Mouse (Mus musculus) stomach, embryonic 16.5 days (tissue): ENCODE measurements at regions not wholly inside any gene's neighbourhood (a gene's known extent, or its start where the extent isn't known, plus 50 kb on each side); places are given as distances from the start of the nearest gene placed in this dataset.

Experiments
- ATAC-seq: fragments of 200-750 bp; cut with Nextera tagmentation; 2 replicates; pipeline ENCODE4 v1.8.0; 2017; ENCODE audit warnings: moderate number of reproducible peaks, moderate TSS enrichment; ENCODE audit not compliant: insufficient read depth, low FRiP score
- H3K27ac ChIP-seq: fragments of 300-500 bp; sonication (generic); 2 replicates; pipeline ENCODE4 v1.5.1; 2014; ENCODE audit warnings: low read length
- H3K27me3 ChIP-seq: fragments of 300-500 bp; sonication (generic); 2 replicates; pipeline ENCODE4 v1.6.1; 2014; ENCODE audit warnings: low read length, control low read depth, mixed read lengths; ENCODE audit not compliant: control insufficient read depth, insufficient read depth
- H3K36me3 ChIP-seq: fragments of 300-500 bp; sonication (generic); 2 replicates; pipeline ENCODE4 v1.6.1; 2014; ENCODE audit warnings: low read length; ENCODE audit not compliant: control insufficient read depth, insufficient read depth
- H3K4me1 ChIP-seq: fragments of 300-500 bp; sonication (generic); 2 replicates; pipeline ENCODE4 v1.6.1; 2014; ENCODE audit warnings: low read length, control low read depth, mixed read lengths; ENCODE audit not compliant: control insufficient read depth, insufficient read depth
- H3K4me2 ChIP-seq: fragments of 300-500 bp; sonication (generic); 2 replicates; pipeline ENCODE4 v1.6.1; 2014; ENCODE audit warnings: low read depth, low read length, mixed read lengths
- H3K4me3 ChIP-seq: fragments of 300-500 bp; sonication (generic); replicated peaks from 2 replicates; pipeline ENCODE4 v1.5.1; 2014; ENCODE audit warnings: mild to moderate bottlenecking, low read length
- H3K9ac ChIP-seq: fragments of 300-500 bp; sonication (generic); 2 replicates; pipeline ENCODE4 v1.6.1; 2014; ENCODE audit warnings: low read length
- H3K9me3 ChIP-seq: fragments of 300-500 bp; sonication (generic); replicated peaks from 2 replicates; pipeline ENCODE4 v1.6.1; 2016; ENCODE audit warnings: low read length, control low read depth; ENCODE audit not compliant: control insufficient read depth
- WGBS: fragments of 180-500 bp; shearing (Covaris S2); extraction: QIAGEN DNeasy Blood & Tissue Kit; methylation state at CpG from one replicate; pipeline ENCODE4 v1.1.7; 2014; 5-methylcytosine and 5-hydroxymethylcytosine counted together

DNA sequence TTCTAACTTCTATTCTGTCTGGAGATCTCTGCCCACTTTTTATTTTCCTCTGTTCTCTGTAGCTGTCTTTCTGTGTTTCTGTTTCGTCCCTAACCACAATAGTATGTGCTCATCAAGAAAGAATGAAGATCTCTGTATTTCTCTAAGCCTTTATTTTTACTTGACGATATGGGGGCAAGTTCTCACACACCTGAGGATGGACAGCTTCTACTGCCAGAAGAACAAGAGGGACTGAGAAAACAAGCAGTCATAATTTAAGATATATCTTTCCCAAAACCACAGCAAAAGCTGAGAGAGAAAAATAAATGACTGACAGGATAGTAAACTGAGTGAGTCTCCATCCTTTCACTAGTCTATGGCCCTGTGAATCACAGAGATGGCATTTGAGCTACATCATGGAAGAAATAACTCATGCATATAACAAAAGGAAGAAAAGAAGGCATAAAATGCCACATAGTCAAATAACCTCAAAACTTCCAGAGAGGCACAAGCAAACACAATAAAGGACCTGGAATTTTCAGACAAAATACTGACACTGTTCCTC is 3216.2 kb upstream of the Gm6569 start:
- no peak overlapping the region for H3K9ac ChIP-seq
- H3K9me3 ChIP-seq = no peaks in the 10 kb centered on the region
- 72% methylated on average over 2 of the region's 2 CpGs for WGBS
- no peaks in the 10 kb centered on the region for H3K36me3 ChIP-seq
- H3K27me3 ChIP-seq = no peaks in the 10 kb centered on the region
- H3K4me3 ChIP-seq = no peak overlapping the region
- no peak for ATAC-seq
- no peak overlapping the region for H3K27ac ChIP-seq
- no peak overlapping the region for H3K4me2 ChIP-seq
- no peaks in the 10 kb centered on the region for H3K4me1 ChIP-seq

GRCm38 (mm10) chr15:70641051-70641552 is 3193.3 kb upstream of the Gm6569 start:
- Histone ChIP-seq H3K4me1 (no peaks in the 10 kb centered on the region), H3K27ac (no peak overlapping the region), H3K9me3 (no peaks in the 10 kb centered on the region), H3K4me2 (no peak overlapping the region), H3K4me3 (no peak overlapping the region), H3K36me3 (no peaks in the 10 kb centered on the region), H3K27me3 (no peaks in the 10 kb centered on the region), H3K9ac (no peak overlapping the region)
- ATAC-seq = no peak
- 68% methylated on average over 2 of the region's 2 CpGs for WGBS

- Histone ChIP-seq H3K4me2 (no peak overlapping the region), H3K4me1 (no peaks in the 10 kb centered on the region), H3K27ac (no peak overlapping the region), H3K9me3 (no peaks in the 10 kb centered on the region), H3K9ac (no peak overlapping the region), H3K4me3 (no peak overlapping the region), H3K27me3 (no peaks in the 10 kb centered on the region), H3K36me3 (no peaks in the 10 kb centered on the region)
- ATAC-seq = no peak
Measured at GRCm38 (mm10) chr15:70644447-70645202, 3189.7 kb upstream of the Gm6569 start.

DNA sequence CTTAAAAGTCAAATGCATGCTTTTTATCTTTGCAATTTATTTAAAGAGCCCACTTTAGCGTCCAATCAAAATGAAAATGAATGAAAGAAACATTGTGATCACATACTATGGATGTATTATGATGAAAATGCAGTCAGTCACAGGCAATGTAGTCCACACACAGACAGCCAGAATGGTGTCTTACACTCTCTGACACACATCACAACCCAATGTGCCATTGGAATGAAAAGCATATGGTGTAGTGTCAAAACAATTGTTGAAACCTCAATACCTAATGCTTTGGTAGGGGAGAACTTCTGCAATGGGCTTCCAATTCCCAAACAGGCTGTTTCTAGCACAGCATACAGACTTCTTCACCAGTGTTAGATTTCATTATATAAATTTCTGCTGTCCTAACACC is 3158.8 kb upstream of the Gm6569 start:
- no peak overlapping the region for H3K4me2 ChIP-seq
- no peak overlapping the region for H3K4me3 ChIP-seq
- H3K36me3 ChIP-seq = no peaks in the 10 kb centered on the region
- H3K9me3 ChIP-seq = no peaks in the 10 kb centered on the region
- H3K27ac ChIP-seq = no peak overlapping the region
- no peaks in the 10 kb centered on the region for H3K4me1 ChIP-seq
- H3K27me3 ChIP-seq = no peaks in the 10 kb centered on the region
- no peak overlapping the region for H3K9ac ChIP-seq
- 88% methylated on average over 1 of the region's 1 CpGs for whole genome bisulfite sequencing
- no peak for ATAC-seq

- no peak overlapping the region for H3K4me2 ChIP-seq
- H3K9ac ChIP-seq = no peak overlapping the region
- no peak overlapping the region for H3K27ac ChIP-seq
- WGBS = 71% methylated on average over 2 of the region's 2 CpGs
- ATAC-seq = no peak
- no peaks in the 10 kb centered on the region for H3K4me1 ChIP-seq
- no peaks in the 10 kb centered on the region for H3K27me3 ChIP-seq
- no peaks in the 10 kb centered on the region for H3K9me3 ChIP-seq
- no peaks in the 10 kb centered on the region for H3K36me3 ChIP-seq
- no peak overlapping the region for H3K4me3 ChIP-seq
Measured at GRCm38 (mm10) chr15:70704547-70704946, 3129.8 kb upstream of the Gm6569 start.

DNA sequence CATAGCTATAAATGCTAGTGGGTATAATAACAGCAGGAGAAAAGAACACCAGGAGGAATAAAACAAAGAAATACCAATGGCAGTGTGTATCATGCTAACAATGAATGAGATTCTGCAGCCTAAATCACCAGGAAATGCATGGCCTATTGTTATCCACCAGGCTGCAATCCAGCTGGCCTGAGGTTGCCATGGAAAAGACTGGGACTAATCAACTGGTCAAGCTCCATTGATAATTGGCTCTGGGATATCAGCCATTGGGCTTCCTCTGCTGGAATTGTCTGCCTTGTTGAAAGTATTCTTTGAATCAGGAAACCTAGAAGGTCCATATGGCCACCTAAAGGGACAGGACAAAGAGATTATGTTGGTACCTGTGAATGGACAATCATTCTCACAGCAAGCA is 3120.6 kb upstream of the Gm6569 start:
- no peak overlapping the region for H3K27ac ChIP-seq
- no peaks in the 10 kb centered on the region for H3K27me3 ChIP-seq
- no peaks in the 10 kb centered on the region for H3K9me3 ChIP-seq
- no peak overlapping the region for H3K4me3 ChIP-seq
- ATAC-seq = no peak
- H3K36me3 ChIP-seq = no peaks in the 10 kb centered on the region
- no peak overlapping the region for H3K9ac ChIP-seq
- no peak overlapping the region for H3K4me2 ChIP-seq
- H3K4me1 ChIP-seq = no peaks in the 10 kb centered on the region

DNA sequence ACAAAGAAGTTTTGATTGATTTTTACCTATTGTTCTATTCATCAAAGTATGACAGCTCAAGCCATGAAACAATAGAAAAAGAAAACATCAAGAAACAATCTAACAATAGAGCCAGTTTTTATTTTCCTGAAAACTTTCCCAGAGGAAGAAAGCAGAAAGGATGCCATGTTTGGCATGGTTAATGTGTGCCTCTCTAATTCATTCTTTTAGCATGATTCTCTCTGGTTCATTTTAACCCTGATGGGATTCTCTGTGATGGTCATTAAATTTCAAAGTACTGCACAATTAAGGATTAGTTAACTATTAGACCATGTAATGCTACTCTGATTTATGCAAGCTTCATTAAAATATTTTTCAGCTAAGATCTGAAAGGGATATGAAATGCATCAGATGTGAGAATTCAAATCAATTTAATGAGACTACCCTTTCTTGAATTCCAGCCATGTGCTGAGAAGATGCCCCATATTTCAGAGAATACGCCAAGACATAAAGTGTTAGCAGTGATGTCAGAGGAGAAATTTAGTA is 3106.9 kb upstream of the Gm6569 start:
- H3K4me2 ChIP-seq = no peak overlapping the region
- no peak overlapping the region for H3K9ac ChIP-seq
- ATAC-seq = no peak
- H3K36me3 ChIP-seq = no peaks in the 10 kb centered on the region
- H3K4me1 ChIP-seq = no peaks in the 10 kb centered on the region
- H3K27ac ChIP-seq = no peak overlapping the region
- WGBS = 83% methylated on average over 1 of the region's 1 CpGs
- no peaks in the 10 kb centered on the region for H3K27me3 ChIP-seq
- H3K9me3 ChIP-seq = no peaks in the 10 kb centered on the region
- no peak overlapping the region for H3K4me3 ChIP-seq

- WGBS = 85% methylated on average over 1 of the region's 1 CpGs
- Histone ChIP-seq H3K9ac (no peak overlapping the region), H3K4me1 (no peaks in the 10 kb centered on the region), H3K27me3 (no peaks in the 10 kb centered on the region), H3K4me2 (no peak overlapping the region), H3K9me3 (no peaks in the 10 kb centered on the region), H3K4me3 (no peak overlapping the region), H3K36me3 (no peaks in the 10 kb centered on the region), H3K27ac (no peak overlapping the region)
- ATAC-seq = no peak
Measured at GRCm38 (mm10) chr15:70727956-70728355, 3106.4 kb upstream of the Gm6569 start.

DNA sequence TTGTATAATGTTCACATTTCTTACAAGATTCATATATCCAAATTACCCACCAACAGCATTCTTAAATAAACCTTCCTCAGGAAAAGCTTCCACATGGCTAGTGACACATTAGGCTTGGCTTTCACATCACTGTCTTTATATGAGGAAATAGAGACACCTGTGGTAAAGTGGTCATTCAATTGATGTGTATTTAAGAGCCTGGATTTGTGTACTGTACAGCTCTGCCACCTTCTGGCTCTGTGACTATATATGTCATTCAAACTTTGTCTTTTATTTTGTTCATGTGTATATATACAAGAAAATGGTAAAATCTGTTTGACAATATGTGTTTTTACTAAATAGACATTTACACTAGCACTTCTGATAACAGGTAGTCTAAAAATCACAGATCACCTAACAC is 3090.1 kb upstream of the Gm6569 start:
- H3K4me1 ChIP-seq = no peaks in the 10 kb centered on the region
- H3K27me3 ChIP-seq = no peaks in the 10 kb centered on the region
- no peak for ATAC-seq
- H3K9ac ChIP-seq = no peak overlapping the region
- no peaks in the 10 kb centered on the region for H3K9me3 ChIP-seq
- H3K4me3 ChIP-seq = no peak overlapping the region
- H3K27ac ChIP-seq = no peak overlapping the region
- no peak overlapping the region for H3K4me2 ChIP-seq
- H3K36me3 ChIP-seq = no peaks in the 10 kb centered on the region
